Mouse (Mus musculus): ENCODE data around the gene Pcnx2. TPM values are rescaled to one million over a fixed set of nuclear protein-coding genes. Genes with fewer than 3 reads are reported as not detected.

The Pcnx2 gene
- polyA plus RNA-seq, 1 experiment from 2014 or later: 0.41 TPM

DNA sequence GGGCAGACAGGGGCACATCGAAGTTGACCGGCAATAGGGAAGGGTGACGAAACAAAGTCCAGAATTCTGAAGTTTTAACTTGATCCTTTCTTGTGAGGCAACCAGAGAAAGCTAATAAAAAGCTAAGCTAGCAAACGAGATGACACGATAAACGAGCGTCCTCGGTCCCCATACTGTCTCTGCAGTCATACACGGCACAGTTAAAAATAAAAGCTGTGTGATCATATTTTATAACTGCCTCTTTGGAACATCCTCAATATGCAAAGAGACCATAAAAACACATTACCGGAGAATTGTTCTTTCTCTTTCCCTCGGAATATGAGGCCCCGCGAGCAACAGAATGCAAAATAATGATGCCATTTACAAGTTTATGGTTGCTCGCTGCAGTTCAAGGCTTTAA lies 76.1 kb downstream of the Pcnx2 start:
- H3K27ac ChIP-seq (ENCODE audit: low read length): no peak overlapping the region
- no peak for ATAC-seq (ENCODE audit: insufficient read depth, low FRiP score)
- H3K36me3 ChIP-seq (ENCODE audit: control insufficient read depth, insufficient read depth, low read length): no peaks in the 10 kb centered on the region
- H3K4me1 ChIP-seq (ENCODE audit: control insufficient read depth, insufficient read depth, low read length): no peaks in the 10 kb centered on the region
- 66% methylated on average over 14 of the region's 14 CpGs for WGBS
- no peak overlapping the region for H3K4me3 ChIP-seq (replicated peaks; ENCODE audit: low read length)
- H3K9me3 ChIP-seq (replicated peaks; ENCODE audit: control insufficient read depth, low read length): no peaks in the 10 kb centered on the region
- no peak overlapping the region for H3K9ac ChIP-seq (ENCODE audit: low read length)
- H3K4me2 ChIP-seq (ENCODE audit: low read depth, low read length): no peak overlapping the region
- H3K27me3 ChIP-seq (ENCODE audit: control insufficient read depth, insufficient read depth, low read length): no peaks in the 10 kb centered on the region

DNA sequence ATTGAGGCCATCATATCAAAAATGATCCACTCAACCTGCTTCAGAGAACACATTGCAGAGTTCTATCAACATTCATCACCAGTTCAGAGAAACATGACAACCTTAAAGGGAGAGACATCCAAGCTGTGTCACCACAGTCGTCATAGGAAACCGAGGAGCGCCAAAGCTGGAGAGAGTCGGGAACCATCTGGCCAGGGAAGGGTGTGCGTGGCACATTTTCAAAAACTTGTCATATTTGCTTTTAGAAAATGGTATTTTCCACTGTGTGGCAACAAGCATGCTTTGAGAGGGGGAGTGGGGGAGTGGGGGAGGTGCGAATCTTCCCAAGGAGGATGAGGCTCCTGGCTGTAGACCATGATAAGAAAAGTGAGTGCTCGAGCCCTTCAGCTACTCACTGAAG lies 78.3 kb downstream of the Pcnx2 start:
- H3K4me2 ChIP-seq (ENCODE audit: low read depth, low read length): no peak overlapping the region
- 0 out of 2 replicates have a peak, but pooled peaks cover 1% of the 10 kb centered on the region for H3K9me3 ChIP-seq (replicated peaks; ENCODE audit: control insufficient read depth, low read length)
- no peak overlapping the region for H3K27ac ChIP-seq (ENCODE audit: low read length)
- WGBS: 58% methylated on average over 7 of the region's 7 CpGs
- H3K9ac ChIP-seq (ENCODE audit: low read length): no peak overlapping the region
- no peaks in the 10 kb centered on the region for H3K36me3 ChIP-seq (ENCODE audit: control insufficient read depth, insufficient read depth, low read length)
- ATAC-seq (ENCODE audit: insufficient read depth, low FRiP score): no peak
- no peak overlapping the region for H3K4me3 ChIP-seq (replicated peaks; ENCODE audit: low read length)
- no peaks in the 10 kb centered on the region for H3K4me1 ChIP-seq (ENCODE audit: control insufficient read depth, insufficient read depth, low read length)
- no peaks in the 10 kb centered on the region for H3K27me3 ChIP-seq (ENCODE audit: control insufficient read depth, insufficient read depth, low read length)

- no peak overlapping the region for H3K4me3 ChIP-seq (replicated peaks; ENCODE audit: low read length)
- no peaks in the 10 kb centered on the region for H3K27me3 ChIP-seq (ENCODE audit: control insufficient read depth, insufficient read depth, low read length)
- H3K4me1 ChIP-seq (ENCODE audit: control insufficient read depth, insufficient read depth, low read length): no peaks in the 10 kb centered on the region
- H3K4me2 ChIP-seq (ENCODE audit: low read depth, low read length): no peak overlapping the region
- no peak overlapping the region for H3K9ac ChIP-seq (ENCODE audit: low read length)
- WGBS: 31% methylated on average over 9 of the region's 9 CpGs
- H3K9me3 ChIP-seq (replicated peaks; ENCODE audit: control insufficient read depth, low read length): 0 out of 2 replicates have a peak, but pooled peaks cover 9% of the 10 kb centered on the region
- H3K36me3 ChIP-seq (ENCODE audit: control insufficient read depth, insufficient read depth, low read length): no peaks in the 10 kb centered on the region
- no peak overlapping the region for H3K27ac ChIP-seq (ENCODE audit: low read length)
- no peak for ATAC-seq (ENCODE audit: insufficient read depth, low FRiP score)
Measured at GRCm38 (mm10) chr8:125818796-125819195, 79.3 kb downstream of the Pcnx2 start.

DNA sequence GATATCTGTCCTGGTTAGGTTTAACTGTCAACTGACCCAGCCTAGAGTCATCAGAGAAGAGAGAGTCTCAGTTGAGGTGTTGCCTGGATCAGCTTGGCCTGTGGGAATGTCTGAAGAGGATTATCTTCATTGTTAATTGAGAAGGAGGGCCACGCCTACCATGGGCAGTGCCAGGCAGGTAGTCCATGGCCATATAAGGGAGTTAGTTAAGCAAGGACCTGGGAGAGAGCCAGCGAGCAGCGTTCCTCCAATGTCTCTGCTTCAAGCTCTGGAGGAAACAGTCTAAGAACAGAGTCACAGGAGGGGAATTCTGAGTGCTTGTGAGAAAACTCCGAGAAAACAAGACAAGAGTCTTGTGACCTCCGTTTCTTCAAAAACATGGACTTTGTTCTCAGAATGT lies 81.4 kb downstream of the Pcnx2 start:
- H3K27ac ChIP-seq (ENCODE audit: low read length): no peak overlapping the region
- H3K9ac ChIP-seq (ENCODE audit: low read length): no peak overlapping the region
- 0 out of 2 replicates have a peak, but pooled peaks cover 9% of the 10 kb centered on the region for H3K9me3 ChIP-seq (replicated peaks; ENCODE audit: control insufficient read depth, low read length)
- no peak for ATAC-seq (ENCODE audit: insufficient read depth, low FRiP score)
- H3K27me3 ChIP-seq (ENCODE audit: control insufficient read depth, insufficient read depth, low read length): no peaks in the 10 kb centered on the region
- H3K4me2 ChIP-seq (ENCODE audit: low read depth, low read length): no peak overlapping the region
- 71% methylated on average over 5 of the region's 5 CpGs for WGBS
- no peaks in the 10 kb centered on the region for H3K36me3 ChIP-seq (ENCODE audit: control insufficient read depth, insufficient read depth, low read length)
- H3K4me1 ChIP-seq (ENCODE audit: control insufficient read depth, insufficient read depth, low read length): no peaks in the 10 kb centered on the region
- no peak overlapping the region for H3K4me3 ChIP-seq (replicated peaks; ENCODE audit: low read length)

- no peak overlapping the region for H3K27ac ChIP-seq (ENCODE audit: low read length)
- H3K4me3 ChIP-seq (replicated peaks; ENCODE audit: low read length): no peak overlapping the region
- no peak overlapping the region for H3K9ac ChIP-seq (ENCODE audit: low read length)
- ATAC-seq (ENCODE audit: insufficient read depth, low FRiP score): no peak
- no peaks in the 10 kb centered on the region for H3K9me3 ChIP-seq (replicated peaks; ENCODE audit: control insufficient read depth, low read length)
- no peaks in the 10 kb centered on the region for H3K27me3 ChIP-seq (ENCODE audit: control insufficient read depth, insufficient read depth, low read length)
- no peaks in the 10 kb centered on the region for H3K36me3 ChIP-seq (ENCODE audit: control insufficient read depth, insufficient read depth, low read length)
- no peaks in the 10 kb centered on the region for H3K4me1 ChIP-seq (ENCODE audit: control insufficient read depth, insufficient read depth, low read length)
- 70% methylated on average over 6 of the region's 6 CpGs for WGBS
- no peak overlapping the region for H3K4me2 ChIP-seq (ENCODE audit: low read depth, low read length)
Measured at GRCm38 (mm10) chr8:125808826-125809225, 89.3 kb downstream of the Pcnx2 start.

- no peak for ATAC-seq (ENCODE audit: insufficient read depth, low FRiP score)
- no peak overlapping the region for H3K4me2 ChIP-seq (ENCODE audit: low read depth, low read length)
- 77% methylated on average over 12 of the region's 12 CpGs for WGBS
Measured at GRCm38 (mm10) chr8:125807905-125808310, 90.2 kb downstream of the Pcnx2 start.

DNA sequence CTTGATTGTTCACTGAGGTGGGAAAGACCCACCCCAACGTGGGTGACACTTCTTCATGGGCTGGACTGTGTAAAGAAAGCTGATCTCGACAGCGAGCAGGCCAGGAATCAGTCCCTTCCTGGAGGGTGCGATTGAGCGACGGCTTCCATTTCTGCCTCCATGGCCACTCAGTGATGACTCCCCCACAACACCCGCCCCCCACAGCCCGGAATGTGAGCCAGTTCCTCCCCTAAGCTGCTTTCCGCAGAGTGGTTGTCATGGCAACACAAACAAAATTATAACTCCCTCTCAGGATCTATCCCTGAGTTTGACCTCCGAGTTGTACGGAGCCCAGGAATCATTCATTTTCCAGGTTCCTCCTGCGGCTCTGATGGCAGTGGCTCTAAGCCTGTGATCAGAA lies 91.7 kb downstream of the Pcnx2 start:
- no peaks in the 10 kb centered on the region for H3K27me3 ChIP-seq (ENCODE audit: control insufficient read depth, insufficient read depth, low read length)
- no peak overlapping the region for H3K27ac ChIP-seq (ENCODE audit: low read length)
- no peak for ATAC-seq (ENCODE audit: insufficient read depth, low FRiP score)
- H3K4me2 ChIP-seq (ENCODE audit: low read depth, low read length): no peak overlapping the region
- H3K9ac ChIP-seq (ENCODE audit: low read length): no peak overlapping the region
- no peaks in the 10 kb centered on the region for H3K36me3 ChIP-seq (ENCODE audit: control insufficient read depth, insufficient read depth, low read length)
- no peaks in the 10 kb centered on the region for H3K9me3 ChIP-seq (replicated peaks; ENCODE audit: control insufficient read depth, low read length)
- no peaks in the 10 kb centered on the region for H3K4me1 ChIP-seq (ENCODE audit: control insufficient read depth, insufficient read depth, low read length)
- 70% methylated on average over 12 of the region's 12 CpGs for WGBS
- no peak overlapping the region for H3K4me3 ChIP-seq (replicated peaks; ENCODE audit: low read length)

More at GRCm38 (mm10) chr8:125807905-125808310, 90.2 kb downstream of the Pcnx2 start:
- Histone ChIP-seq H3K4me3 (replicated peaks; ENCODE audit: low read length) (no peak overlapping the region), H3K27ac (ENCODE audit: low read length) (no peak overlapping the region), H3K36me3 (ENCODE audit: control insufficient read depth, insufficient read depth, low read length) (no peaks in the 10 kb centered on the region), H3K9me3 (replicated peaks; ENCODE audit: control insufficient read depth, low read length) (no peaks in the 10 kb centered on the region), H3K27me3 (ENCODE audit: control insufficient read depth, insufficient read depth, low read length) (no peaks in the 10 kb centered on the region), H3K4me1 (ENCODE audit: control insufficient read depth, insufficient read depth, low read length) (no peaks in the 10 kb centered on the region), H3K9ac (ENCODE audit: low read length) (no peak overlapping the region)

- H3K27ac ChIP-seq (ENCODE audit: low read length): no peak overlapping the region
- no peaks in the 10 kb centered on the region for H3K9me3 ChIP-seq (replicated peaks; ENCODE audit: control insufficient read depth, low read length)
- ATAC-seq (ENCODE audit: insufficient read depth, low FRiP score): no peak
- no peak overlapping the region for H3K9ac ChIP-seq (ENCODE audit: low read length)
- H3K4me1 ChIP-seq (ENCODE audit: control insufficient read depth, insufficient read depth, low read length): no peaks in the 10 kb centered on the region
- H3K4me2 ChIP-seq (ENCODE audit: low read depth, low read length): no peak overlapping the region
- no peaks in the 10 kb centered on the region for H3K36me3 ChIP-seq (ENCODE audit: control insufficient read depth, insufficient read depth, low read length)
- no peak overlapping the region for H3K4me3 ChIP-seq (replicated peaks; ENCODE audit: low read length)
- H3K27me3 ChIP-seq (ENCODE audit: control insufficient read depth, insufficient read depth, low read length): no peaks in the 10 kb centered on the region
- WGBS: 91% methylated on average over 2 of the region's 2 CpGs
Measured at GRCm38 (mm10) chr8:125796970-125797369, 101.1 kb downstream of the Pcnx2 start.

DNA sequence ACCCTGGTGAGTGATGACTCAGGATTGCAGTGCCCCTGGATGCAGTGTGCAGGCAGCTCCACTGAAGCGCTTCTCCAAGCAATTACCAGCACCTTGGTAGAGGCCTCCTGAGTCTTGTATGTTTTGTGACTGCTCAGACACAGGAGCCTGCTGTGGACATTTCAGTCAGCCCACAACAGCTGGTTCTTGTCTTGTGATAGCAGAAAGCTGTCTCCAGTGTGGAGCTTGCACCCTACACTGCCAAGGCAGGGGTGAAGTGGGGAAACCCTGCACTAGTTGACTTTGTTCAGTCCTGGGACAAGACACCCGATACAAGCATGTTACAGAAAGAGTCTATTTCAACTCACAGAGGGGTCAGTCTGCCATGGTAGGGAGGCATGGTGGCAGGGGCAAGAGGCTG lies 102.8 kb downstream of the Pcnx2 start:
- Histone ChIP-seq H3K4me3 (replicated peaks; ENCODE audit: low read length) (no peak overlapping the region), H3K27me3 (ENCODE audit: control insufficient read depth, insufficient read depth, low read length) (no peaks in the 10 kb centered on the region), H3K27ac (ENCODE audit: low read length) (no peak overlapping the region), H3K9ac (ENCODE audit: low read length) (no peak overlapping the region), H3K36me3 (ENCODE audit: control insufficient read depth, insufficient read depth, low read length) (no peaks in the 10 kb centered on the region), H3K4me1 (ENCODE audit: control insufficient read depth, insufficient read depth, low read length) (no peaks in the 10 kb centered on the region), H3K9me3 (replicated peaks; ENCODE audit: control insufficient read depth, low read length) (no peaks in the 10 kb centered on the region), H3K4me2 (ENCODE audit: low read depth, low read length) (no peak overlapping the region)
- WGBS: 66% methylated on average over 2 of the region's 2 CpGs
- no peak for ATAC-seq (ENCODE audit: insufficient read depth, low FRiP score)
